Mouse (Mus musculus): ENCODE measurements around the gene Gm11444.

GRCm38 (mm10) chr11:85829520-85830440 is 20.4 kb downstream of the Gm11444 start:
- TF ChIP-seq CTCF (IDR thresholded peaks at IDR 0.05; ENCODE audit: low read depth) (no peak), EP300 (IDR thresholded peaks at IDR 0.05; ENCODE audit: low read depth) (no peak)
